Mouse (Mus musculus) kidney, adult 2 months (tissue): ENCODE measurements around the gene Usp2.

ENCODE experiments used
- CTCF ChIP-seq: fragments of 200-500 bp; conservative IDR thresholded peaks from 2 replicates; pipeline ENCODE4 v1.5.1; 2011; ENCODE audit warnings: low read depth, mild to moderate bottlenecking, control low read depth, low read length, moderate library complexity, mixed read lengths; ENCODE audit not compliant: insufficient read depth, insufficient read length
- POLR2A ChIP-seq: fragments of 200-500 bp; IDR thresholded peaks from one replicate; pipeline ENCODE4 v1.6.1; 2011; ENCODE audit warnings: low read depth, low read length, control low read depth

- no peak for TF ChIP-seq CTCF
- no peak for TF ChIP-seq POLR2A
These were observed 9.4 kb downstream of the Usp2 start for GRCm38 (mm10) chr9:44075996-44076763.
